Mouse (Mus musculus) left cerebral cortex, adult 8-10 months (tissue): Measurements from ENCODE around the gene Ica1. TPM values are rescaled to one million over a fixed set of nuclear protein-coding genes. Genes with fewer than 3 reads are reported as not detected.

ENCODE experiments used
- DNase-seq, 2 experiments: peaks; one replicate each; pipeline ENCODE4 v3.0.0; 2022; ENCODE audit warnings: low spot score in 2 of 2
- total RNA-seq, 4 experiments: library from RNA; stranded (reverse); gene quantifications; 2 replicates each; pipeline ENCODE4 v1.2.4; 2022

Gene Ica1
- total RNA-seq, 4 experiments from 2014 or later, result 61.4 to 71.1 (median 66.2) TPM

- no peak for DNase-seq
Measured at GRCm38 (mm10) chr6:8744273-8744785, 34.0 kb downstream of the Ica1 start.

- no peak for DNase-seq
Measured at GRCm38 (mm10) chr6:8742449-8742848, 35.8 kb downstream of the Ica1 start.

- no peak for DNase-seq
Measured at GRCm38 (mm10) chr6:8741659-8742058, 36.6 kb downstream of the Ica1 start.

GRCm38 (mm10) chr6:8740092-8740491 is 38.2 kb downstream of the Ica1 start:
- no peak for DNase-seq

- no peak for DNase-seq
Measured at GRCm38 (mm10) chr6:8738396-8738795, 39.9 kb downstream of the Ica1 start.

- no peak for DNase-seq
Measured at GRCm38 (mm10) chr6:8736493-8736820, 41.8 kb downstream of the Ica1 start.

GRCm38 (mm10) chr6:8735657-8736492 is 42.4 kb downstream of the Ica1 start:
- peak; percentile 35 to 51 for DNase-seq

- no peak for DNase-seq
Measured at GRCm38 (mm10) chr6:8735044-8735443, 43.2 kb downstream of the Ica1 start.

GRCm38 (mm10) chr6:8732492-8732891 is 45.8 kb downstream of the Ica1 start:
- DNase-seq, result no peak

- DNase-seq, result no peak
Measured at GRCm38 (mm10) chr6:8731656-8732191, 46.6 kb downstream of the Ica1 start.

GRCm38 (mm10) chr6:8730433-8730832 is 47.9 kb downstream of the Ica1 start:
- no peak for DNase-seq

GRCm38 (mm10) chr6:8727806-8728205 is 50.5 kb downstream of the Ica1 start:
- no peak for DNase-seq

GRCm38 (mm10) chr6:8725610-8726009 is 52.7 kb downstream of the Ica1 start:
- no peak for DNase-seq

GRCm38 (mm10) chr6:8719692-8720091 is 58.6 kb downstream of the Ica1 start:
- no peak for DNase-seq

- DNase-seq, result peak in 1 of 2 experiments; percentile 16
Measured at GRCm38 (mm10) chr6:8717967-8718366, 60.3 kb downstream of the Ica1 start.

GRCm38 (mm10) chr6:8716539-8716938 is 61.7 kb downstream of the Ica1 start:
- DNase-seq, result no peak

GRCm38 (mm10) chr6:8711246-8711645 is 67.0 kb downstream of the Ica1 start:
- peak in 1 of 2 experiments; percentile 0 for DNase-seq

GRCm38 (mm10) chr6:8694636-8695514 is 83.4 kb downstream of the Ica1 start:
- DNase-seq, result no peak

GRCm38 (mm10) chr6:8693926-8694635 is 84.2 kb downstream of the Ica1 start:
- no peak for DNase-seq

GRCm38 (mm10) chr6:8693141-8693881 is 85.0 kb downstream of the Ica1 start:
- peak in 1 of 2 experiments; percentile 30 for DNase-seq
